Mouse (Mus musculus) MEL (cell line): ENCODE measurements around the gene Rad51b. TPM values are rescaled to one million over a fixed set of nuclear protein-coding genes. Genes with fewer than 3 reads are reported as not detected.

Source experiments
- DNase-seq: peaks from one replicate; pipeline ENCODE4 v3.0.0; 2011; ENCODE audit warnings: low read depth, low spot score
- H3K27ac ChIP-seq: 2 replicates; pipeline ENCODE4 v1.5.1; 2012; ENCODE audit warnings: low read depth, mild to moderate bottlenecking, control low read depth, low read length, moderate library complexity; ENCODE audit not compliant: control insufficient read depth
- H3K27me3 ChIP-seq, 2 experiments: fragments of 150-350 bp in 1 of 2; sonication (generic) in 1 of 2; 2 replicates each; pipeline ENCODE4 v1.6.1; 2012; ENCODE audit warnings: low read length in 2 of 2, mild to moderate bottlenecking in 2 of 2, improper control_type of control experiment in 1 of 2, moderate library complexity in 1 of 2; ENCODE audit not compliant: insufficient read depth in 2 of 2, control insufficient read depth in 1 of 2
- H3K36me3 ChIP-seq, 2 experiments: 2 replicates each; pipeline ENCODE4 v1.6.1; 2012 to 2014; ENCODE audit warnings: low read length in 2 of 2, improper control_type of control experiment in 1 of 2, inconsistent platforms in 1 of 2, mild to moderate bottlenecking in 1 of 2; ENCODE audit not compliant: insufficient read depth in 2 of 2, control insufficient read depth in 1 of 2
- H3K4me1 ChIP-seq, 2 experiments: fragments of 150-350 bp in 1 of 2; sonication (generic) in 1 of 2; 2 replicates each; pipeline ENCODE4 v1.6.1; 2012; ENCODE audit warnings: low read length in 2 of 2, improper control_type of control experiment in 1 of 2, mild to moderate bottlenecking in 1 of 2; ENCODE audit not compliant: insufficient read depth in 2 of 2, control insufficient read depth in 1 of 2
- H3K4me3 ChIP-seq, 2 experiments: fragments of 150-350 bp in 1 of 2; sonication (generic) in 1 of 2; 2 replicates each; pipeline ENCODE4 v1.5.1; 2012; ENCODE audit warnings: low read depth in 2 of 2, low read length in 2 of 2, mild to moderate bottlenecking in 2 of 2, moderate library complexity in 2 of 2, control low read depth in 1 of 2, improper control_type of control experiment in 1 of 2; ENCODE audit not compliant: control insufficient read depth in 1 of 2, insufficient read depth in 1 of 2
- H3K79me2 ChIP-seq: 2 replicates; pipeline ENCODE4 v1.6.1; 2012; ENCODE audit warnings: mild to moderate bottlenecking, low read length, moderate library complexity; ENCODE audit not compliant: control insufficient read depth, poor library complexity, insufficient read depth
- H3K9ac ChIP-seq: 2 replicates; pipeline ENCODE4 v1.6.1; 2012; ENCODE audit warnings: low read depth, mild to moderate bottlenecking, control low read depth, low read length, moderate library complexity; ENCODE audit not compliant: control insufficient read depth, poor library complexity, severe bottlenecking
- H3K9me3 ChIP-seq: fragments of 150-350 bp; sonication (generic); replicated peaks from 2 replicates; pipeline ENCODE4 v1.6.1; 2012; ENCODE audit warnings: mild to moderate bottlenecking, low read length, improper control_type of control experiment, moderate library complexity; ENCODE audit not compliant: insufficient read depth
- BHLHE40 ChIP-seq: IDR thresholded peaks from 2 replicates; pipeline ENCODE4 v1.6.1; 2012; ENCODE audit warnings: low read depth, mild to moderate bottlenecking, inconsistent platforms, low read length, improper control_type of control experiment, borderline replicate concordance
- CHD1 ChIP-seq: IDR thresholded peaks from 2 replicates; pipeline ENCODE4 v1.6.1; 2012; ENCODE audit warnings: low read depth, mild to moderate bottlenecking, inconsistent platforms, low read length, improper control_type of control experiment
- CHD2 ChIP-seq: IDR thresholded peaks from 2 replicates; pipeline ENCODE4 v1.6.1; 2011; ENCODE audit warnings: low read length, improper control_type of control experiment
- CTCF ChIP-seq, 3 experiments: IDR thresholded peaks in 2 of 3; conservative IDR thresholded peaks in 1 of 3; 2 replicates each; pipeline ENCODE4 v1.5.1; 2011 to 2012; ENCODE audit warnings: low read length in 3 of 3, low read depth in 2 of 3, mild to moderate bottlenecking in 2 of 3, improper control_type of control experiment in 1 of 3, inconsistent platforms in 1 of 3, mixed read lengths in 1 of 3, moderate library complexity in 1 of 3; ENCODE audit not compliant: control insufficient read depth in 1 of 3, insufficient read depth in 1 of 3, poor library complexity in 1 of 3, severe bottlenecking in 1 of 3
- ELF1 ChIP-seq: IDR thresholded peaks from 2 replicates; pipeline ENCODE4 v1.6.1; 2014; ENCODE audit warnings: low read depth, mild to moderate bottlenecking, inconsistent platforms, low read length, improper control_type of control experiment, moderate library complexity
- EP300 ChIP-seq, 2 experiments: IDR thresholded peaks; 2 replicates each; pipeline ENCODE4 v1.6.1; 2011; ENCODE audit warnings: improper control_type of control experiment in 2 of 2, low read length in 2 of 2, low read depth in 1 of 2, mild to moderate bottlenecking in 1 of 2
- GABPA ChIP-seq: IDR thresholded peaks from 2 replicates; pipeline ENCODE4 v1.6.1; 2012; ENCODE audit warnings: low read depth, mild to moderate bottlenecking, inconsistent platforms, low read length, improper control_type of control experiment, moderate library complexity
- GATA1 ChIP-seq: IDR thresholded peaks from 2 replicates; pipeline ENCODE4 v1.6.1; 2011; ENCODE audit warnings: low read depth, low read length, improper control_type of control experiment
- JUND ChIP-seq: IDR thresholded peaks from 2 replicates; pipeline ENCODE4 v1.6.1; 2011; ENCODE audit warnings: low read depth, mild to moderate bottlenecking, improper control_type of control experiment, low read length
- MAX ChIP-seq: IDR thresholded peaks from 2 replicates; pipeline ENCODE4 v1.6.1; 2011; ENCODE audit warnings: low read length, improper control_type of control experiment
- NELFE ChIP-seq: IDR thresholded peaks from 2 replicates; pipeline ENCODE4 v1.6.1; 2011; ENCODE audit warnings: low read depth, low read length, improper control_type of control experiment
- RCOR1 ChIP-seq: IDR thresholded peaks from 2 replicates; pipeline ENCODE4 v1.6.1; 2012; ENCODE audit warnings: low read depth, mild to moderate bottlenecking, inconsistent platforms, low read length, improper control_type of control experiment
- SMC3 ChIP-seq: IDR thresholded peaks from 2 replicates; pipeline ENCODE4 v1.6.1; 2011; ENCODE audit warnings: low read depth, low read length, improper control_type of control experiment
- UBTF ChIP-seq: IDR thresholded peaks from 2 replicates; pipeline ENCODE4 v1.6.1; 2012; ENCODE audit warnings: low read depth, mild to moderate bottlenecking, inconsistent platforms, low read length, improper control_type of control experiment, moderate library complexity, borderline replicate concordance; ENCODE audit not compliant: insufficient read depth
- USF1 ChIP-seq: IDR thresholded peaks from 2 replicates; pipeline ENCODE4 v1.6.1; 2014; ENCODE audit warnings: low read depth, mild to moderate bottlenecking, inconsistent platforms, low read length, improper control_type of control experiment, moderate library complexity
- USF2 ChIP-seq, 2 experiments: IDR thresholded peaks; 2 replicates each; pipeline ENCODE4 v1.6.1; 2011 to 2012; ENCODE audit warnings: improper control_type of control experiment in 2 of 2, low read length in 2 of 2, borderline replicate concordance in 1 of 2, inconsistent platforms in 1 of 2, low read depth in 1 of 2, mild to moderate bottlenecking in 1 of 2; ENCODE audit not compliant: insufficient read depth in 1 of 2
- ZKSCAN1 ChIP-seq: IDR thresholded peaks from 2 replicates; pipeline ENCODE4 v1.6.1; 2012; ENCODE audit warnings: low read depth, mild to moderate bottlenecking, inconsistent platforms, low read length, improper control_type of control experiment, moderate library complexity
- polyA plus RNA-seq, 2 experiments: library from polyadenylated mRNA; stranded (reverse) in 1 of 2; unstranded in 1 of 2; fragments of >175 nt in 1 of 2; fragments of >200 nt in 1 of 2; gene quantifications; 2 replicates each; pipeline versions ENCODE4 v1.2.1 to v1.2.4; 2012; ENCODE audit warnings: low replicate concordance in 2 of 2, low read depth in 1 of 2; ENCODE audit not compliant: insufficient read length in 2 of 2, insufficient read depth in 1 of 2, missing spikeins in 1 of 2
- total RNA-seq: library from RNA; depleted of rRNA; stranded (reverse); fragments of 300-350 nt; gene quantifications from 2 replicates; pipeline ENCODE4 v1.2.3, GENCODE M21; 2012

Rad51b gene
- total and polyA plus RNA-seq, 3 experiments: 3.6 to 5.7 TPM; not detected in 1

GRCm38 (mm10) chr12:79530275-79530902 lies 233.3 kb downstream of the Rad51b start:
- H3K4me1 ChIP-seq: no peaks in the 10 kb centered on the region
- TF ChIP-seq UBTF (no peak), BHLHE40 (no peak), RCOR1 (no peak), MAX (no peak), GATA1 (no peak), EP300 (IDR thresholded peaks at IDR 0.05; ENCODE audit: low read depth in 1 of 2, low read length in 2 of 2) (no peak)
- TF ChIP-seq, all 39 proteins: peak for 0
- no peaks in the 10 kb centered on the region for H3K27me3 ChIP-seq

GRCm38 (mm10) chr12:79531809-79532798 lies 235.0 kb downstream of the Rad51b start:
- Histone ChIP-seq H3K27me3 (no peaks in the 10 kb centered on the region), H3K4me3 (no peak overlapping the region), H3K9me3 (no peaks in the 10 kb centered on the region), H3K36me3 (no peaks in the 10 kb centered on the region), H3K79me2 (no peaks in the 10 kb centered on the region), H3K4me1 (no peaks in the 10 kb centered on the region), H3K27ac (no peak overlapping the region), H3K9ac (no peak overlapping the region)
- no peak for DNase-seq
- TF ChIP-seq CHD1 (no peak), NELFE (no peak), ELF1 (no peak), JUND (no peak), USF1 (no peak), CHD2 (no peak), GABPA (no peak), USF2 (IDR thresholded peaks at IDR 0.05; ENCODE audit: borderline replicate concordance in 1 of 2, insufficient read depth in 1 of 2, low read depth in 1 of 2, low read length in 2 of 2) (no peak), SMC3 (no peak), ZKSCAN1 (no peak), CTCF (IDR thresholded peaks at IDR 0.05 in 2 of 3, conservative IDR thresholded peaks at IDR 0.05 in 1 of 3; ENCODE audit: control insufficient read depth in 1 of 3, insufficient read depth in 1 of 3, low read depth in 2 of 3, low read length in 3 of 3, poor library complexity in 1 of 3, severe bottlenecking in 1 of 3) (no peak)

More at GRCm38 (mm10) chr12:79530275-79530902, 233.3 kb downstream of the Rad51b start:
- Histone ChIP-seq H3K36me3 (no peaks in the 10 kb centered on the region), H3K9me3 (no peaks in the 10 kb centered on the region), H3K79me2 (no peaks in the 10 kb centered on the region), H3K4me3 (no peak overlapping the region), H3K27ac (no peak overlapping the region), H3K9ac (no peak overlapping the region)
- DNase-seq: no peak
